Mouse (Mus musculus): ENCODE results near the gene Rbm44.
A peak's percentile ranks its signal among the peaks of the same experiment; 100 is the strongest.

Gene Rbm44

DNA sequence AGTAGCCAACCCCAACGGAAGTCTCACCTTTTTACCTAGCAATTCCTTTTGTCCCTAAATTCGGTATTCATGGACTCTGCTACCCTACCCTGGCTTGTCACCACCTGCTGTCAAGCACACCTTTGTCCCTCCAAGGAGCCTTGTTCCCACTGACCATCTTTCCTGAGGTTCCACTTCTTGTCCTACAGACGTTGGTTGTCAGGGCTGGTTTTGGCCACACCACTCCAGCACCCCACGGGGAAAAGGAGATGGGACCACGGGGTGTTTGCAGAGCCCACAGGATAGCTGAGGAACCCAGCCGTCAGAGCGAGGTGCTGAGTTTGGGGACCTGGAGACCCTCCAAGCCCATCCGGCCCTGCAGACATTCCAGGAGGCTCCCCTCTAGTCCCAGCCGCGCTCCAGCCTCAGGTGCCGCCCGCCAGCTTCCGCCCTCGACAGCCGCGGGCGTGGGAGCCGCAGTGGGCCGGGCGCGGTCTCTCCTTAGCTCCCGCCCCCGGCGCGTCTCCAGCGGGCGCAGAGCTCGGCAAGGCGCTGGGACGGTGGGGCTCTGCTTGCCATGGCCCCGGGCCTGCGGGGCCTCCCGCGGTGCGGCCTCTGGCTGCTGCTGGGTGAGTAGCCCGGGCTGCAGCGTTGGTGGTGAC lies 34.8 kb downstream of the Rbm44 start, which contains the start of gene Ramp1:
Gene Ramp1, plus strand, starts transcription at position 290 of the 641 bp plus-strand sequence.
- no peak for DNase-seq (ENCODE audit: low spot score)

DNA sequence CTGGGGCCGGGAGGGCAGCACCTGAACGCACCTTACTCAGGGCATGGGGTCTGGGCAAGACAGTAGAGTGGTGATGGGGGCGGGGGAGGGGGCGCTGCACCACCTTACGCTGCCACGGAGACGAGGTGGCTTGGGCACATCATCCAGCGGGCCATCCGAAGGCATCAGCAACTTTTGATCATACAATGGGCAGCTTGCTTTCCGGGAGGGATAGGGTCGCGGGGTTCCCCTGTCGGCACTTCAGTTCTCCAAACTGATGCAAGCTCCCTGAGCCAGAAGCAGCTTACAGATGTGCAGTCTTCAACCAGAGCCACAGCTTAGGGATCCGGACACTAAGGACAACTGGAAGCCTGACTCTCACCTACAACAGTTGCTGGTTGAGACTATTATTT lies 35.3 kb downstream of the Rbm44 start:
- DNase-seq (ENCODE audit: low spot score), result no peak

DNA sequence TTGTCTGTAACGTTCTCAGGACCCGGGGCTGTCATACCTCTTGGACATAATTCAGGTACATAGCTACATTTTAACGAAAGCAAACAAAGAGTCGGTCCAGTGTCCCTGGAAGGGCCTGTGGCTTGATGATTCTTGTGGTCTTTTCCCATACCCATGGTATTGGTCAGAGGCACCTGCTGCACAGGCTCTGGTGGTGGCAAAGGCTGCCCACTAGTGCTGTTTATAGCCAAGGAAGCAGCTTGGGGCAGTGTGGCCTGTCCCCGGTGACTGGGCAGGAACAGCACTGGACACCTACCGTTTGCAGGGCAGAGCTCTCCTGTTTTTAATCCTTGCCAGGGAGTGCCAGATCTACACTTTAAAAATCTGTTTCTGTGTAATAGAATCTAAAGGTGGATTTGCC lies 35.8 kb downstream of the Rbm44 start:
- DNase-seq (ENCODE audit: low spot score), result no peak

DNA sequence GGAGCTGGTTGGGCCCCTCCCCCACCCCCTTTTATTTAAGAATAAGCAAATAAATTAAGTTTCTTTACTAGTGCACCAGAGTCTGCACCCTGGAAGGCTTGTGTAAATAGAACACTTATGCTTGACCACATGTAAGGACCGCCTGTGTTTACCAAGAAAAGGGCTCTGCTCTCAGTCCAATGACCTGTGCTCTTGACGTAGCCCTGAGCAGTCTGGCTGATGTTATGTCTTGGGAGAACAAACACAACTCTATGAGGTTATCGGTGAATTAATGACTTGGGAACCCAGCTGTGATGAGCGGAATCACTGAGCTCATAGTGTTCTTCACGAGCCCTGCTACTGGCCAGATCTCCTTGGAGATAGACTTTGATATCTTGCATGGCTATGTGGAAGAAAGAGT lies 36.4 kb downstream of the Rbm44 start:
- DNase-seq (ENCODE audit: low spot score), result no peak

DNA sequence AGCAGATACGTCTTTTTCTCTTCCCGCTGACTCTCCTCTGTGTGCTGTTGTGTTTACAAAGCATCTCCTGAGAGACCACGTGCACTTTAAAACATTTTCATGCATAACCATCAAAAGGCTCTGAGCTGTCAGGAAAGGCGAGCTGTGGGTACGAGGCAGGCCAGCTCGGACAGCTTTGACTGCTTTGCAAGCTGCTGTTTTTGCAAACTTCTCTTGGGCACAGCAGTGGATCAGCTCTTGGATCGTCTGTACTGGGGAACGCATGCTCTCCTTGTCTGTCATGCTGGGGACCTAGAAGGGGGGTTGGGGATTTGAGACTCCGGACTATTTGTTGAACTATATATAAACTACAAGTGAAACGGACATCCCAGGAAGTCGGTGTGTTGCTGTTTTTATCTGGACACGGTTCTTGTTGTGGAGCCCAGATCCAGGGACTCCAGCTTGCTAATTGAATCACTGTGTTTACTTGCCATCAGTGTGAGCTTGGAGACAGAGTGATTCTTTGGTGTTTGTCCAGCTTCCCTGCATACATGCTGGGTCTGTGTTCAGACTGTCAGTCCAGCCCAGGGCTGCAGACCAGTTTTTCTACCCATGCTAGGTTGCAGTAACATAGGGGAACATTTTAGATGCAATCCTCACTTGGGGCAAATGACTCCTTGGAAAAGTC lies 37.0 kb downstream of the Rbm44 start:
- no peak for DNase-seq (ENCODE audit: low spot score)

DNA sequence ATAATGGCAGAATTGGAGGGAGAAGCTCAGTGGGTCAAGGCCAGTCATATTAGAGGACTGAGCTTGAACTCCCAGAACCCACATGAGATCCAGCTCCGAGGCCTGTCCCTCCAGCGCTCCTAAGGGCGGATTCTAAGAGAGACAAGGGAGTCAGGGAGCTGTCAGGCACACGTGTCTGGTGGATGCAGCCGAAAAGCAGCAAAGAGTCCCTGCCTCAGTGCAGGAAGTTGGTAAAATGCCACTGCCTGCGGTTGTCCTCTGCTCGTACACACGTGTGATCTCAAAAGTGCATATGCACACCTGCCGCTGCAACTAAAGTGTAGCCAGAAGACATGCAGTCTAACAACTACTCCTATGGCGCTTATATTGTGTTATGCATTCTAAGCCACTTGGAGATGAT lies 38.4 kb downstream of the Rbm44 start:
- no peak for DNase-seq (ENCODE audit: low spot score)

DNA sequence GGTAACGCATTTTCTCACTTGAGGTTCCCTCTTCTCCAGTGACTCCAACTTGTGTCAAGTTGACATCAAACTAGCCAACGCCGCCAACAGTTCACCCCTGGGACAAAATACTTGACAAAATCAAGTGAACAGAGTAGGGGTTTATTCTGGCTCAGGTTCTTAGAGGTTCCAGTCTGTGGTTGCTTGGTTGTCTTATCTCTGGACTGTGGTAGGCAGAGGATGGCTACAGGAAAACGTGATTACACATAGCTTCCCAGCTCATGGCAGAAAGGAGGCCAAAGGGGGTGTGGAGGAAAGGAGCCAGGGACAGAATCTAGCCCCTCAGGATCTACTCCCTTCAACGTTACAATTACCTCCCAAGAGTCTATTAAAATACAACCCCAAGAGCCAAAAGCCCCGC lies 41.8 kb downstream of the Rbm44 start:
- no peak for DNase-seq (ENCODE audit: low spot score)

DNA sequence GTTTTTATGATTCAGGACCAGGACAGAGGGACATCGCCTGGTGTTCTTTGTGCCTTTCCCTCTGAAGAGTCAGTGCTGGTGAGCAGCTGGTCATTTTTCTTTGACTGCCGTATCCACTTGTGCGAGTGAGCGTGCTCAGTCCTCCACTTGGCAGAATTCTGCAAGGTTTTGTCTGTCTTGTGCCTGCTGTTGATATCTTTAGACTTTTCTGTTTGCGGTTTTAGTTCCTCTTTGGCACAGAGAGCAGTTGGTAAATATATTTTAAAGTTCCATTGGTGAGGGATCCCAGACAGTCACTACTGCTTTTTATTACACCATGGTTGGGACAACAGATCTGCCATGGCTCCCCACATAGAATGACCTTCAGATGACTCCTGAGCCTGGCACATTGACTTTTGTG lies 42.4 kb downstream of the Rbm44 start:
- DNase-seq (ENCODE audit: low spot score), result no peak

DNA sequence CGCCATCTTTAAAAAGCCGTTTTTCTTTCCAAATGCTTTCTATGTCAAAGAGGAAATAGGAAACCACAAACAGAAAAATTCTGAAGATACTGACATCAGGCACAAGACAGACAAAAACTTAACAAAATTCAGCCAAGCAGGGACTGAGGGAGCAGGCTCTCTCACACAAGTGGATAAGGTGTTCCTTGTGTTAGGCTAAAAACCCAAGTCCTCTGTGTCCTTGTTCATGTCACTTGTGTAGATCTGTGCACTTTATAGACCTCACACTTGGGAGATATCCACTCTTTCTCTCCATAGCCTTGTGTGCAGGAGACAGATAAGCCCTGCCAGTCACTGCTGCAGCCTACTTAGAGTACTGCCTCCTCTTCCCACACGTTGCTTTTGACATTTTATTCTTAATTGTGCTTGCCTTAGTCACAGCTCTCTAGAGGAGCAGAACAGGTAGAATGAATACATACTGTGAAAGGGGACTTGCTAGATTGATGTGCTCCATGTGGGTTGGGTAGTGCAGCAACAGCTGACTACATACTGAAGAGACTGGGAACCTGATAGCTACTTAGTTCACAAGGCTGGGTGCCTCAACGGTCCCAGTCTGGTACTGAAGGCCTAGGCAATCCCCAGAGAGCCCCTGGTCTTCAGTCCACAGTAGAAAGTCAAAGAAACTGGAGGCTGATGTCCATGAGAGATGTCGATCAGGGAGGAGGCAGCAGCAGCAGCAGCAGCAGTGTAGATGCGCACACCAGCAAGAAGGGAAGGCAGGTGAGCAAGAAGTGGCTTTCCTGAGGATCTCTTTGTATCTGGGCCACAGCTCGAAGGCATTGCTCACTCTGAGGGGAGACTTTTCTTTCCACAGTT lies 43.1 kb downstream of the Rbm44 start:
- DNase-seq (ENCODE audit: low spot score), result no peak

DNA sequence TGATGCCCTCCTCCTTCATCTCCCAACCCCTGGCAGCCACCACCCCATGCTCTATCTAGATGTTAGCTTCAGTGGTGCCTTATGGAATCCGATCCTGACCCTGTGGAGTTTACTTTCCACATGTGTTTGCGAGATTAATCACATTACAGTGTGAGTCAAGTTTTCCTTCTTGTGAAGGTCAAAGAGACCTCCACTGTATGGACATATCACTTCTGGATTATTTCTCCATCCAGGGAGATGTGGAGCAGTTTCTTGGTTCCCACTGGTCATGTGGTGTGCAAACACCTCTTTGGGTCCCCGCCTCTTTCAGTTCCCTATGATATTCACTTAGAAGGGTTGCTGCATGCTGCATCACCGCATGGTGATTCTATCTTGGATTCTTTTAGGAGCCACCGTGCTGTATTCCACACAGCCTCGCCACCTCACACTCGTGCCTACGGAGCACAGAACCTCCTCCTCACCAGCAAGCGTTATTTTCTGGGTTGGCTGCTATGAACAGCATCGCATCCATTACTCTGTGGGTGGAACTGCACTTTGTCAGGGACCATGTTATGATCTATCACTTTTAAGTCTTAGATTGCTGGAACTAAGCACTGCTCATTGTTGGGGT lies 44.1 kb downstream of the Rbm44 start:
- no peak for DNase-seq (ENCODE audit: low spot score)

DNA sequence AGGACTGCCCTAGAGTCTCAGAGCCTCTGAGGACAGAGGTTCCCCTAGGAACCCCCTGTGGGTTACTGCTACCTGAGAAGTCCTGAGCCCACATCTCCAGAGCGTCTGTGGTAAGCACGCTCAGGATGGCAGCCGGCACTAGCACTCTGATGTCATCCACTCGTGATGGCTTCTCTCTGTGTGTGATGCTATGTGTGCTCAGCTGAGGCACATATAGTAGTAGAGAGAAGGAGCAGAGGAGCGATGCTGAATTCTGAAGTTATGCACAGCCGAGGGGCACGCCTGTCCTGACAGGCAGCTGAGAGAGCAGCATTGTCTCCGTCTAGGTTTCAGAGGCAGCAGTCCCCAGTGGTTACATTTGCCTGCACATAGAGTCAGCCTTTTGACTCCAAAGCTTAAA lies 47.3 kb downstream of the Rbm44 start:
- no peak for DNase-seq (ENCODE audit: low spot score)

DNA sequence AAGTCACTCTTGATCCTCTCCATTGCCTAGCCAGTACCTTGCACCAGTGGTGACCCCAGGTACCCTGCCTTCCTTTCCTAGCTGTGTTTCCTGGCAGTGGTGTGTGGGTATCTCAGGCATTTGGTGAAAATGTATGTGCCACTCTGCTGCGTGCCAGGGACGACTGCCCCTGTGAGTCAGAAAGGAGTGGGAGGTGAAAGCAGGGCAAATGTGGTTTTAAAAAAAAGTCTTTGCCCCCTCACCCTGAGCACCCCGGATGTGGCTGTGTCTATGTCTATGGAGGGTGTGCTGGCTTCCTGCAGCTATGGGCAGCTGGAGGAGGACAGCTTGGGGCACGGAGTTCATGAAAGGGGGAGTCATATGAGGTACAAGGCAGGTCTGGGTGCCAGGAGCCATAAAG lies 48.4 kb downstream of the Rbm44 start:
- DNase-seq (ENCODE audit: low spot score), result no peak

DNA sequence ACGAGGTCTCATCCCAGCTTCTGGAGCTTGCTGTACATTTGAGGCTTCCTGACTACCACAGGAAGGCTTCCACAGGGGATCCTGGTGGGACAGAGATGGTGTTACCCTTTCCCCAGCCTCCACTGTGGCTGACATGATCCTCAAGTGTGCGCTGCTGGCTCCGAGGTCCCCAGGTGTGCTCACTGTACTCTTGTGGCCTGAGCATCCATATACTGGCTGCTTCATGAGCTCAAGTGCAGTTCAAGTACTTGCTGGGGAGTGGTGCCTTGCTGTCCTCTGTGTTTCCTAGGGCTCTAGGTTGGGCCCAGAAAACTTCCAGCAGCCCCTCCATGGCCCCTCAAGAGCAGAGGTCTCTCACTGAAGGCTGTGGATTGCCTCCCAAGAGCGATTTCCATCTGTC lies 48.8 kb downstream of the Rbm44 start:
- no peak for DNase-seq (ENCODE audit: low spot score)

DNA sequence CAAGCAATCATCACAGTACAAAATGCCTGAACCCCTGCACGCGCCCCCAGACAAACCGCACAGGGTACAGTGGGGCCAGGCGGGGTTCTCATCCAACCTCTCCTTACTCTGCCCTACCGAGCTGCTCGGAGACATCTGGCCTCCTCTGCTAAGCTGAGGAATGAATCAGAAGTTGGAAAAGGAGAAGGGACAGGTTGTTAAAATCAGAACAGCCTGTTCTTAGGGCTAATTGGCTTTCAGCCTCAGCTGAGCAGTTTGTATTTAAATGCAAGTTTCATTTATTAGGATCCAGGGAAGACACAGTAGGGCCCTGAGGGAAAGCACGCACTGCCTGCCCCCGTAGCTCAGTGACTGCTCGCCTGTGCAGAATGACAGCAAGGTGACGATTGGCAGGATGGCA lies 54.9 kb downstream of the Rbm44 start:
- no peak for DNase-seq (ENCODE audit: low spot score)

DNA sequence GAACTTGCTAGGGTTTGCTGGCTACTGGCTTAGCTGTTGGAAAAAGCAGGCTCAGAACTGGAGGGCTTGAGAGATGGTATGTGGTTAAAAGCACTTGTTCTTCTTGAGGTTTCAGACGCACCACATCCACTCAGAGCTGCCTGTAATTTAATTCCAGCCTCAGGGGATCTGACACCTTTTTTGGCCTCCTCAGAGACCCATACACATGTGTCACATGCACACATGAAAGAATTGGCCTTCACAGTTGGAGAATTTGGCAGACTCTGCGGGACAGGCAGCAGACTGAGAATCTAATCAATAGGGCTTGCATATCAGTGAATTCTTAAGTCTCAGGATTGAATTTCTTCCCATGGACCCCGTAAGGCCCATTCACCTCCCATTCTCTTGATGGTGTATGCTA lies 56.2 kb downstream of the Rbm44 start:
- no peak for DNase-seq (ENCODE audit: low spot score)

DNA sequence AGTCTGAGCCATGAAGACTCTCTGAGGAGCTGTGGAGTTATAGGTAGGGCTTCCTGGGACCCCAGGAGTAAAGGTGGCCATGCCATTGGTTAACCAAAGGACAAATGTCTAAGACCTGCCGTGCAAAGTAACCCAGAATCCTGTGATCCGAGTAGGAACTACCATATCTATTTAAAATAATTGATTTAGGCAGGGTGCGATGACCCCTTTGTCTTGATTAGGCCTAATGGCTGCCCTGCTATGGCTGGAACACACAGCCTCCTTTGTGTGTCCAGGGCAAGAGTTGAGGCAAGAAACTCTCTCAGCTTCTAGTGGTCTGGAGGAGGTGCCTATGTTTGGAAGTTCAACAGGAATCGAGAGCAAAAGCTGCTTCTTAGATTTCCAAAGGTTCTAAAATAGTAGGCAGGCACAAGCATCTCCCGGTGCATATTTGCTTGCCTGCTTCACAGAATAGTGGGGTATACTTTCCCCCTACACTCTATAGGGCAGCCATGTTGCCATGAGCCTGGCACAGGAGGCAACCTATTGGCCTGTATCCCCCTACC lies 59.4 kb downstream of the Rbm44 start:
- DNase-seq (ENCODE audit: low spot score), result no peak

DNA sequence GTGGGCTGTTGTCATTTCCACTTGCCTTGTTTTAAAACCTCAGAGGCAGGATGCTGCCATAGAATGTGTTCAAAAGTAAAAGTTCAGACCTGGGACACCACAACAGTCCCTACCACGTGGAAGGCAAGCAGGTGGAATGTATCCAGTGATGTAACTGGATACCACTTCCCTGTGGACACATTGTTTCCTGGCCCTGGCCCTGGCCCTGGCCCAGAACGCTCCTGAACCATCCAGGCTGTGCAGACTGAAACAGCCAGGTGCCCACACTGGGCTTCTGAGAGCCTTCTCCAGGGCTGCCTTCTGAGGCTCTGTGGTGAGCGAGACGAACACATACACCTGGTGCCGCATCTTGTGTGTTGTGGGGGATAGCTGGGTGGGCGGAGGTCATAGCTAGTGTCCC lies 60.8 kb downstream of the Rbm44 start:
- no peak for DNase-seq (ENCODE audit: low spot score)

DNA sequence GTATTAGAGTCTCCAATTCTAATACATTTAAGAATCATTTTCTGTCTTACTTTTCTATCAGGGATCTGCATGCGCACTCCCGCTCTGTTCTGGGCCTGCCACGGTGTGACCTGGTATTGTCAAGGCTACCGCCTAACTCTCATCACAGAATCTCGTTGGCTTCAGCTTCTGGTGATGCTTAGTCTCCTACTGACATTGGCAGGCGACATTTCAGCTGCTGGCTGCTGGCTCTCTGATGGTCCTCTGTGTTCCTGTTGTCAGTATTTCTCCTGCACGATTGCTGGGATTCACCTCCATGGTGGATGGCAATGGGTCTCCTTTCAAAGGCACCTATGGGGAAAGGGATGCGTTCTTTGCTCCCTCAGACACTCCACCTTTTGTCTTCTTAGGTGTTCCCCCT lies 61.4 kb downstream of the Rbm44 start:
- no peak for DNase-seq (ENCODE audit: low spot score)

DNA sequence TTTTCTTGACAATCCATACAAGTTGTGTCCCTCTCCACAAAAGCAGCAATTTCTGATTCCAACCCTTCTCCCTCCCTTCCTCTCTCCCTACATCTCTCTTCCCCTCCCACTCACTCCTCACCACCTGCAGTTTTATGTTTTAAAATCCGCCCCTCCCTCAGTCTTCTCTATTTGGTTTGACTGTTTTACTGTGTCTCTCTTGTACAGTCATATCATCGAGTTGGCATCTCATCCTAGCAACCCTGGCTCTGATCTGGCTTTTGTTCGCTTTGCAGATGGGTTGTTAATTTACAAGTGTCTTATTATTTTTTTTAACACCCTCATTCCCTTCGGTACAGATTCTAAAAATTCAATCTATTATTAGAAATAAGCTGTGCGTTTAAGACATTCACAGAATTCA lies 62.0 kb downstream of the Rbm44 start:
- no peak for DNase-seq (ENCODE audit: low spot score)

DNA sequence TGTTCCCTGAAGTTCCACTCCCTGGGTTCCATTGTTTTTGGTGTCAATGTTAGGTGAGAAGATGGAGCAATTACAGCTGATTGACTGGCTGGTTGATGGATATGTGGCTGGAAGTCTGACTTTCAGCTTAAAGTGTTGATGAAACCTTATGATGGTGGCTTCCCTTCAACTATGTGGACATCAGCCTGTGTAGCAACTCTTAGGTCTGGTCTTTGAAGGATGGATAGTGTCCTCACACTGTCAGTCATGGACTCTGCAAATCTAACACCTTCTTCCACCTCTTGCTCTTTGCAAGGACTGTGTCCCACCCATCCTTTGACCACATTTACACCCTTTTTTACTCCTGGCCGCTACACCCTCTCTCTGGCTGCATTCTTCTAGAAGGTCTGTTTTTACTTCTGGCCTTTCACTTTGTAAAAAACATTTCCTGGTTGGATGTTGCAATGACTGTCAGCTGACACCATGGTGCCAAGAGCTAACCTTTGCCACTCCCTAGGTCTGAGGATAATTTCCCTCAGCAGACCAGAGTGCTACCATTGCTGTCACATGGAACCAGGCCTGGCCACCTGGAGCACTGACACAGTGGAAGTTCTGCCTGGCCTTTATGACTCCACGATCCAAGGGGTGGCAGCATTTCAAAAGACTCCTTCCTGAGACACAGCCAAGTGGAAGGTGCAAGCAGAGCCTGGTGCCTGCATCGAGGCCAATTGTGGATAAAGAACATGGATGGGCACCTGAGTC lies 62.6 kb downstream of the Rbm44 start:
- no peak for DNase-seq (ENCODE audit: low spot score)

DNA sequence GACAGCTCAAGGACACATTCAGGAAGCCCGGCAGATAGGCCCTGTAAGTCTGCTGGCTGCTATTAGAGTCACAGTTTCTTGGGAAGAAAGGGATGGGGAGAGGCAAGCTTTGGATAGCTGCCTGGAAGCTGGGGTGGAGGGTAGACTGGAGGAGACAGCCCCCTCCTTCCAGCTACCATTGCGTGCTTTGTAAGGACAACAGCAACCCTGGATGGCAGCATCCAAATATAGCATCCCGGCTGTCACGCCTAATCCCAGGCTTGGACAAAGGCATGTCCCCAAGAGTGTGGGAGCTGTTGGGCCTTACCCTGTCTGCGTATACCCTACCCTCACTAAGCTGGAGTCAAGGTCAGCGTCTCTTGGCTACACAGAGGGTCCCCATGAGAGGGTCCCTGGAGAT lies 64.5 kb downstream of the Rbm44 start:
- no peak for DNase-seq (ENCODE audit: low spot score)

DNA sequence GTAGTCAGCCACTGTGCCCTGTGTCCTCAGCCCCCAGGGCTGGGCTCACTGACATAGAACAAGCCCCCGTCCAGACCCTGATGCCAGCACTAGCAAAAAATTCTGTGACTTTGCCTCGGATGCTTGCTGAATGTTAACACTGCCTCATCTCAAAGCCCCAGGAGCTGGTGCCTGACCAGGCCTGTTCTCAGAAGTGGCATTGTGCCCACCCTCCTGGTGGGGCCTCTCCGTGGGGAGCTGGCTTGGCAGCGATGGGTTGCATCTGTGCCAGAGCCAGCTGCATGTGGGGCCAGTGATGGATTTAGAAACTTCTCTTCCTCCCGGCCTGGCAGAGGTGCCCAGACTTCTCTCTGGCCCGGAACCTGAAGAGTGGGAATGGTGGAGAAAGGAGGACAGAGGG lies 64.9 kb downstream of the Rbm44 start:
- DNase-seq (ENCODE audit: low spot score), result peak; percentile 87
